Mouse (Mus musculus) layer of hippocampus, postnatal 25 days (tissue): ENCODE measurements around the gene Nenf. TPM values are rescaled to one million over a fixed set of nuclear protein-coding genes. Genes with fewer than 3 reads are reported as not detected.

ENCODE experiments used
- DNase-seq, 2 experiments: peaks; one replicate each; pipeline ENCODE4 v3.0.0; 2022; ENCODE audit warnings: mixed read lengths in 2 of 2, low spot score in 1 of 2; ENCODE audit errors: extremely low spot score in 1 of 2
- total RNA-seq, 2 experiments: library from RNA; stranded (reverse); gene quantifications; 2 replicates each; pipeline ENCODE4 v1.2.3; 2021

The Nenf gene
- total RNA-seq, 2 experiments from 2014 or later = 64.0 to 69.1 TPM

GRCm38 (mm10) chr1:191324733-191325590 lies 7.0 kb upstream of the Nenf start:
- no peak for DNase-seq

DNA sequence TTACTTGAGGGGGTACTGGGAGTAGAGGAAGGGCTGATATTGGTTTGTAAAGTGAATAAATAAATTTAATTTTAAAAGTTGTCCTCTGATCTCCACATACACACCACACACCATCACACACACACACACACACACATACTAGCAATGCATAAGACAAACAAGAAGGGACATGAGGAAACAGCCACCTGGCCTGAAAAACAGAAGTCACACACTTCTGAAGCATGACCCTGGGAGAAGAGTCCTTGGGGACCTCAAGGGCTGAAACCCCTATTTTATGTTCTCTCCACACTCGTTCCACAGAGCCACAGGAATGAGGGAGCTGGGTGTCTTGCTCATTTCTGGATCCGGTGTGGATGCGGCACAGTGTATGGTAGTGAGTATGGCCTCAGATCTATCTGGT lies 5.4 kb upstream of the Nenf start:
- no peak for DNase-seq

GRCm38 (mm10) chr1:191318686-191319085 lies 692 bp upstream of the Nenf start:
- DNase-seq = no peak

GRCm38 (mm10) chr1:191316818-191317217 lies 1.2 kb downstream of the Nenf start:
- no peak for DNase-seq

- no peak for DNase-seq
Observed at GRCm38 (mm10) chr1:191313926-191314325, 4.1 kb downstream of the Nenf start.

GRCm38 (mm10) chr1:191313158-191313557 lies 4.8 kb downstream of the Nenf start:
- no peak for DNase-seq

DNA sequence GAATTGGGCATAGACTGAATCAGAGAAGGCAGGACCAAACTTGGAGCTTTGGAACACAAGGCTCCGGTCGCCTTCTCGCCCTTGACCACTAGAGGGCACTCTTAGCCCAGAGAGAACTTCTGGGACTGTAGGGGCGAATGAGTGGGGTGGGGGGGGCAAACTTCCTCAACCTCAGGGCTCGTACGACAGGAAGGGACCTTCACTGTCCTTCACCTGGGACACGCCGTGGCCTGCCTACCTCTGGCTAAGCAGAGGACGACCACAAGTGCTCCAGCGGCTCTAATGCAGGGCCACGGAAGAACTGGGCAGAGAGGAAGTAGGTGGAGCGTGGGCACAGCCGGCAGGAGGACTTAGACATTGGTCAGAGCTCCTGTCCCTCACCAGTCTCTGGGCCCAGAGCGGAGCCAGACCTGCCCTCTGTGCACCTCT lies 5.5 kb downstream of the Nenf start:
- DNase-seq = peak; percentile 75 to 88

DNA sequence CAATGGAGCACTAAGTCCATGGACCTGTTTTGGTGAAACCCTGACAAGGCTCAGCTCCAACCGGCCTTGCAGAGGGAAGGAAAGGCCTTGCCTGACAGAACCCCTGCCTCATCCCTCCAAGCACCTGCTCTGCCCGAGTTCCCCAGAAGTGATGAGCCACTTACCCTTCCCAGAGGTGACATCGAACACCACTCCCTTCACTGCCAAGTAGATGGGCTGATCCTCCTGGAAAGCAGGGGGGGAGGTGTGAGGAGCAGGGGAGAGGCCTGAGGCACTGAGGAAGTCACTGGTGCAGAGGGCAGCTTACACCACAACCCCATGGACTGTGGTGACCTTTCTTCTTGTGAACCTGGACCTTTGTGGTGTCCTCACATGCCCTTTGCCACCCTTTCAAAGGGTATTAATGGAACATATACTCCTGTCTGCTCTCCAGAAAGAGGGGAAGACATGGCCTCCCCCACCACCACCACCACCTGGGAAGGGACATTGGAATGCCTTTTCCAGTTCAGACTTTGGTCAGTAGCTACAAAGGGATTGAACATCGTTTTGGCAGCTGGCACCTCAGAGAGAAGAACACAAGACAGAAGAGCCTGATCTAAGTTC lies 6.6 kb downstream of the Nenf start:
- DNase-seq = no peak

DNA sequence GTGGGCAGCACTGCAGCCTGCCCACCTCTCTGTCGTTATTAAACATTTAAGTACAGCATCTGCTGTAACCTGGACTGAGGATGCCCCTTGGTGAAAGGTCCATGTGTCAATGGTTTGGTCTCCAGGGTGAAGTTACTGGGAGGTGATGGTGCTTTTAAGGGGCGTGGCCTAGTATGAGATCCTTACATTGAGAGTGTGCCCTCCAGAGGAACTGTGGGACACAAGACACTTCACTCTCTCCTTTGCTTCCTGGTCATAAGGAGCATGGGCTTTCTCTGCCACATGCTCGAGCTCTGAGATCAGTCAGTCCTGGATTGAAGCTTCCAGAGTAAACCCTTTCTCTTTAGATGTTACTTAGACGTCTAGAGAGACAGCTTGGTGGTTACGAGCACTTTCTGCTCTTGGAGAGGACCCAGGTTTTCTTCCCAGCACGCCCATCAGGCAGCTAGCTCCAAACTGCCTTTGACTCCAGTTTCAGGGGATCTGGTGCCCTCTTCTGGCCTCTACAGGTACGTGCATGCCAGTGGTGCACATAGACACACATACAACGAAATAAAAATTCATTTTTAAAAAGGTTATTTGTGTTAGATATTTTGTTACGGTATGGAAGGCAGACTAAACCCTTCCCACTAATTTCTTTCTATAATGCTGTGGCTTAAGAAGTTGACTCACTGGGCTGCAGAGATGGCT lies 10.1 kb downstream of the Nenf start:
- no peak for DNase-seq

DNA sequence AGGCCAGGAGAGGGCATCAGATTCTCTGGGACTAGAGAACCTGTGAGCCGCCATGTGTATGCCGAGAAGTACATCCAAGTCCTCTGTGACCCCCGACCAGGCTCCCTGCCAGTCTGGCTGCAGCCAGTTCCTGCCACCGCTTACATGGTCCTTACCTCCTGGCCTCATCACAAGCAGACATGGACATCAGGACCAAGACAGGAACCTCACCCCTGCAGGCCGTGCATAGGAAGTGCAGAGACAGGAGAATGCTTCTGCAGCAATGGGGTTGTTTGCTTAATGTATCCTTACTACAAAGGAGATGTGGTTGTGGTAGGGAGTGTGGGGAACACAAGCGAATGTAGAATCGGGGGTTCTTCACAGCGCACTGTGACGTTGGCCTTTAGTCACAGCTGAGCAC lies 11.7 kb downstream of the Nenf start:
- no peak for DNase-seq

DNA sequence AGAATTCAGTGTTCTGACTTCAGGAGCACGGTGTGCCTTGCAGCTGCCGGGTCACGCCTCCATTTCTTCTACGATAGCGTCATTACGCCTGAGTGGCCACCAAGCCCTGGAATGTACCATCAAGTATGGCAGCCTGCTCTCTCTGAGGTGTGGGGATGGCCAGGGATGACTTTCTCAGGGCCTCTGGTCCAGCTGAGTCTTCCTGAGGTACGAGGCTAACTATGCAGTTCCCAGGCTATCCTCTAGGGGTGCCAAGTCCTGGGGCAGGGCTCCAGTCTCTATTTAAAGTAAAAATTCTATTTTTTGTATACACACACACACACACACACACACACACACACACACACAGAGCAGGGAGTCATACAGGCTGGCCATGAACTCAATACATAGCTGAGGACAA lies 12.4 kb downstream of the Nenf start:
- DNase-seq = no peak

DNA sequence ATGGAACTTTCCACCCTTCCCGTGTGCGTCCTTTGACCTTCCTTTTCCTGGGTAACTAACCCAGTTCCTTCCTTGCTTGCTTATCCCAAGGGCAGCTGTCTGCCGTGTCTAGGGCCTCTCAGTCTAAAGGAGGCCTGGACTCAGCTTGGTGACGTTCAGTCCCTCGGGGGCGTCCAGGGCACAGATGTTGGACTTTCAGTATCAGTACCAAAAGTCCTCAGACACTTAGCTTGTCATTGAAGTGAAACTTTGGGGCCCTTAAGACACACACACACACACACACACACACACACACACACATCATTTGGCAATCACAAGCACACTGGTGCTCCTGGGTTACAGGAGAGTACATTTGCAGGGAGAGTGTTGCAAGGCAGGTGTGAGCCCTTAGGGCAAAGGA lies 13.8 kb downstream of the Nenf start:
- DNase-seq = no peak

- DNase-seq = no peak
Observed at GRCm38 (mm10) chr1:191303736-191304135, 14.3 kb downstream of the Nenf start.

GRCm38 (mm10) chr1:191301903-191302302 lies 16.1 kb downstream of the Nenf start:
- no peak for DNase-seq

- peak in 1 of 2 experiments; percentile 32 for DNase-seq
Observed at GRCm38 (mm10) chr1:191299215-191299942, 18.6 kb downstream of the Nenf start.

DNA sequence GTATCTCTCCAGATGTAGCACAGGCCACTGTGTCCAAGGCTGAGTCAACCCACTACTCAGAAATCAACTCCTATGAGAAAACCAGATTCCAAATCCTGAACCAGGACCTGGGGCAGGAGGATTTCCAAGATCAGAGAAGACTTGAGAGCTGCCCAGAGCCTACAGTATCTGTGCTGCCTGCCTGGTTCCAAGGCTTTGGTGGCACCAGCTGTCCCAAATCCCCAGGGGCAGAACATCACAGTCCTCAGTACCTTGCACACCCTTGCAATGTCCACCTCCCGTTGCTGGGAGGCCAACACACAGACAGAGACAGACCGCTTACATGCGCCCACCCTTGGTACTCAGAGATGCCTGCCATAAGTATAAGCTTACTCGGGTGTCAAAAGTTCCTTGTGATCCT lies 19.7 kb downstream of the Nenf start:
- DNase-seq = no peak

DNA sequence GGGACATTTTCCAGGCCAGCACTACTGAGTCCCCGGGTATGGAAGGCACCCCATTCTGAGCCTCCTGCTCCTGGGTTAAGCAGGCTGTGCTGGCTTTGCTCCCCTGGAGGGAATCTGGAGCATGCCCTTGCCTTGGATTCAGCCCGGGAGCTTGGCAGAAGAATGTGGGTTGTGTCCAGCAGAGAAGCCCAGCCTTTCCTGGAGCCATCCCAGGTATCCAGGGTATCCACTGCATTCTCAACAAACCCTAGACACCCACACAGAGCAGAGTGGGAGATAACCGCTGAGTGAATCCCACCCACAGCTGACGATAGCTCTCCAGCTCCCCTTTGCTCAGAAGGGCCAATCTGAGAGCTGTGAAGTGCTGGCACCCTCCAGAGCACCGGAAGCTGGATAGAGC lies 21.5 kb downstream of the Nenf start:
- DNase-seq = no peak

DNA sequence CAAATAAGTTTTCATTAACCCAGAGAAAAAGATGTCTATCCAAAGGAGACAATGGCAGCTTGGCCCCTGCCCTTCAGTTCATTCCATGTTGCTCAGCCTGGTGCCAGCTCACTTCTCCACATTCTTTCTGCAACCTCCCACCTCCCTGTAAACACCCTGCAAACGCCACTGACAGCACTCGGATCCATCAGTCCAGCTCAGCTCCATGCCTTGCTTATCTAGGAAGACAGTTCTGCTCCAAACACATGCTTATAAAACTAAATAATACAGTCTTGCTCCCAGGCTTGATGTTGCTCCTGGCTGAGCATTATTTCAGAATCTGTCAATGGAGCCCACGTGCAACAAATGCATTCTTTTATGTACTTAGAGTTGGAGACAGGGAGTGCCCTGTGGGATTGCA lies 22.2 kb downstream of the Nenf start:
- DNase-seq = no peak

DNA sequence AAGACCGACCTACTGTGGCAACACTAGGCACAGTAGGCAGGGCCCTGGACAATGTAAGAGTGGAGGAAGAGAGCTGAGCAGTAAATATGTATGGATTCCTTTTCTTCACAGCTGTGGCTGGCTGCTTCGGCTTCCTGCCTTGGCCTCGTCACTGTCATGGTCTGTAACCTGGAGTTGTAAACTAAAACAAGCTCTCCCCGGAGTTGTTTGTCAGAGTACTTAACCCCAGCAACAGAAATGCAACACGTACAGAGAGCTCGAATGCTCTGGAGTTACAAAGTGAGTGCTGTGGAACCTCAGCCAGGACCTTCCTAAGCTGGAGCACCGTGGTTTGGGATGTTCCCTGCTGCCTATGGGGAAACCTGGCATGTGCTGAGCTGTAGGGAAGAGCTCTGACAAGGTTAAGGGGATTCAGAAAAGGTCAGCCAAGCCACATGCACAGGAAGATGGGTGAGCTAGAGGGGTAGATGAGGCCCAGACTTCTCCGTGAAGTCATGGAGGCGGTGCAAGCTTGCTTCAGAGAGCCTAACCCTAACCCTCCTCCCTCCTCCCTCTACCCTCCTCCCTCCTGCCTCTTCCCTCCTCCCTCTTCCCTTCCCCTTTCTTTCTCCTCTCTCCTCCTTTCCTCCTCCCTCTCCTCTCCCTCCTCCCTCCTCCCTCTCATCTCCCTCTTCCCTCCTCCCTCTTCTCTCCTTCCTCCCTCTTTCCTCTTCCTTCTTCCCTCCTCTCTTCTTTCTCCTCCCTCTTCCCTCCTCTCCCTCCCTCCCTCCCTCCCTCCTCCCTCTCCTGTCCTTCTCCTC lies 23.8 kb downstream of the Nenf start:
- no peak for DNase-seq

DNA sequence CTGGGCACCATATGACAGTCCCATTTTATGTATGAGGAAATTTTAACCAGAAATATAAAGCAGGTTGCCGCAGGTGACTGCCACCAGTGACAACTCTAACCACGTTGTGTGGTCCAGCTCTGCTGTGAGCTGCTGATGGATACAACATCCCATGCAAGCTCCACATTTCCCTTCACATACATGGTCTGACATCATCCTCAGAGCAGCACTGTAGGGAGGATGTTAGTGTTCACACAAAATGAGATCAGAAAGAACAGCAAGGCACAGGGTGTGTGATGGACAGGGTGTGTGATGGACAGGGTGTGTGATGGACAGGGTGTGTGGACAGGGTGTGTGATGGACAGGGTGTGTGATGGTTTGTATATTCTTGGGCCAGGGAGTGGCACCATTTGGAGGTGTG lies 24.9 kb downstream of the Nenf start:
- DNase-seq = no peak
